Mouse (Mus musculus) forebrain, embryonic 12.5 days (tissue): ENCODE measurements around the gene Pmm1. TPM values are rescaled to one million over a fixed set of nuclear protein-coding genes. Genes with fewer than 3 reads are reported as not detected.

Source experiments
- ATAC-seq: fragments of 200-750 bp; cut with Nextera tagmentation; 2 replicates; pipeline ENCODE4 v1.8.0; 2017; ENCODE audit warnings: moderate TSS enrichment; ENCODE audit not compliant: low FRiP score
- H3K27ac ChIP-seq: fragments of 300-500 bp; sonication (generic); 2 replicates; pipeline ENCODE4 v1.5.1; 2016; ENCODE audit warnings: mild to moderate bottlenecking
- H3K27me3 ChIP-seq: fragments of 300-500 bp; sonication (generic); 2 replicates; pipeline ENCODE4 v1.6.1; 2016; ENCODE audit warnings: mild to moderate bottlenecking
- H3K36me3 ChIP-seq: fragments of 300-500 bp; sonication (generic); replicated peaks from 2 replicates; pipeline ENCODE4 v1.6.1; 2016; ENCODE audit warnings: mild to moderate bottlenecking
- H3K4me1 ChIP-seq: fragments of 300-500 bp; sonication (generic); 2 replicates; pipeline ENCODE4 v1.6.1; 2016
- H3K4me2 ChIP-seq: fragments of 300-500 bp; sonication (generic); 2 replicates; pipeline ENCODE4 v1.6.1; 2016; ENCODE audit warnings: mild to moderate bottlenecking, moderate library complexity
- H3K4me3 ChIP-seq: fragments of 300-500 bp; sonication (generic); replicated peaks from 2 replicates; pipeline ENCODE4 v1.5.1; 2016; ENCODE audit warnings: mild to moderate bottlenecking
- H3K9ac ChIP-seq: fragments of 300-500 bp; sonication (generic); 2 replicates; pipeline ENCODE4 v1.6.1; 2016; ENCODE audit warnings: mild to moderate bottlenecking
- H3K9me3 ChIP-seq: fragments of 300-500 bp; sonication (generic); 2 replicates; pipeline ENCODE4 v1.6.1; 2016
- WGBS: fragments of 180-500 bp; shearing (Covaris S2); methylation state at CpG from one replicate; pipeline ENCODE4 v1.1.7; 2016; 5-methylcytosine and 5-hydroxymethylcytosine counted together
- polyA plus RNA-seq: library from polyadenylated mRNA; unstranded; fragments of >200 nt; fragmentation: Nextera tagmentation; extraction: Ambion mirVana; gene quantifications from 2 replicates; pipeline ENCODE4 v1.2.1, GENCODE M21; 2016

The Pmm1 gene
- polyA plus RNA-seq, 1 experiment from 2014 or later, result 42.0 TPM

DNA sequence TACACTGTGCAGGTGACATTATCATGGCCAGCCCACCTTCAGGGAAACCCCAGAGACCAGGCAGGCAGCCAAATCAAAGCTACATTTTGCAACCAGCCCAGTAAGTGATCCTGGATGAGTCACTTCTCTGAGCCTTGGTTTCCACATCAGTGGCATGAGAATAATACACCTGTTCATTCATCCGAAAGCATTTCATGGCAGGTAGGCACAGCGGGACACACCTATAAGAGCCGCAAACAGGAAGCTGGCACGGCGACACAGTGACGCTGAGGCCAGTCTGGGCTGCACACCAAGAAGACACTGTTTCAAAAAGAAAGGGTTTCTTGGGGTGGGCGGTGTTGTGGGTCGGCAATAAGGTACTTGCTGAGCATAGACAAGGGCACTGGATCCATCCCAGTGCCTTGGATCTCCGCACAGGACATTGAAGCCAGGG, 6.6 kb downstream of the Pmm1 start:
- WGBS, result 96% methylated on average over 9 of the region's 9 CpGs
- no peak overlapping the region for H3K9ac ChIP-seq
- no peaks in the 10 kb centered on the region for H3K9me3 ChIP-seq
- no peaks in the 10 kb centered on the region for H3K4me1 ChIP-seq
- no peaks in the 10 kb centered on the region for H3K27me3 ChIP-seq
- no peak overlapping the region for H3K27ac ChIP-seq
- peaks cover 45% of the 10 kb centered on the region for H3K36me3 ChIP-seq
- H3K4me2 ChIP-seq, result no peak overlapping the region
- H3K4me3 ChIP-seq, result no peak overlapping the region
- ATAC-seq, result no peak

DNA sequence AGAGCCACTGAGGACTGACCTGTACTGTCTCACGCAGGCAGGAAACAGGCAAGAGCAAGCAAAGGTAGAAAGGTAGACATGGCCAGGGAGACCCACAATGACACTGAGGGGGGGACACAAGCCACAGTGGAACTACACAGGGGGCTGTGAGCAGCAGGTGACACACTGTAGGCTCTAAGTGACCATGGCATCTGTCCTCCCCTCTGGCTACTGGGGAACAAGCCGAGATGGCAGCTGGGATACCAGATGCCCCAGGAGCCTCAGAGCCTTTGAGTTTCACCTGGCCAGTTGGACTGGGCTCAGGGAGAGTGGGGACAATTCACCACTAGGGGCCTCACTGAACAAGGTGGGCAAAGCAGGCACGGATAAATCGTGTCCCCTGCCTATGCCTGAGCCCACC, 8.4 kb downstream of the Pmm1 start:
- WGBS, result 88% methylated on average over 4 of the region's 4 CpGs
- Histone ChIP-seq H3K4me2 (no peak overlapping the region), H3K36me3 (peaks cover 47% of the 10 kb centered on the region), H3K27me3 (no peaks in the 10 kb centered on the region), H3K9ac (no peak overlapping the region), H3K4me1 (no peaks in the 10 kb centered on the region), H3K4me3 (no peak overlapping the region), H3K27ac (no peak overlapping the region), H3K9me3 (no peaks in the 10 kb centered on the region)
- ATAC-seq, result no peak

GRCm38 (mm10) chr15:81951159-81951558, 9.6 kb downstream of the Pmm1 start:
- no peaks in the 10 kb centered on the region for H3K9me3 ChIP-seq
- no peak overlapping the region for H3K9ac ChIP-seq
- H3K27me3 ChIP-seq, result no peaks in the 10 kb centered on the region
- H3K4me2 ChIP-seq, result no peak overlapping the region
- H3K27ac ChIP-seq, result no peak overlapping the region
- no peak overlapping the region for H3K4me3 ChIP-seq
- WGBS, result 91% methylated on average over 9 of the region's 9 CpGs
- no peak for ATAC-seq
- H3K4me1 ChIP-seq, result no peaks in the 10 kb centered on the region
- peaks cover 55% of the 10 kb centered on the region for H3K36me3 ChIP-seq

DNA sequence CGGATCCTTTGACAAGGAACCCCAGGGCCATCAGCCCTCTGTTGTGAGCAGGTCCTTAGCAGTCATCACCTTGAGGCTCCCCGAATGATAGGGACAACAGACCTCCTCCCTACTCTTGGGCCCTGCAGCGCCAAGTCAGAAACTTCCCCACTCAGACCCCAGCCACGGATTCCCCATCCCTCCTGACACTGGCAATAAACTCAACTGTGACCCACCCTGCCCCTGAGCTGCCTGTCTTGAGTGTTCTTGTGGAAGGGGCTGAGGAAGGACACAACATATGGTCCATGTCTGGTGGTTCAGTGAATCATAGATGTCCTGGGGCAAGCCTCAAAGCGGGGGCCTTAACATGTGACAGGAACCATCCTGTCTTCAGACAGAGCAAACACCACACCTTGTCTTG, 10.0 kb downstream of the Pmm1 start:
- H3K4me1 ChIP-seq, result no peaks in the 10 kb centered on the region
- H3K27ac ChIP-seq, result no peak overlapping the region
- no peaks in the 10 kb centered on the region for H3K27me3 ChIP-seq
- no peak for ATAC-seq
- WGBS, result 82% methylated on average over 5 of the region's 5 CpGs
- peaks cover 55% of the 10 kb centered on the region for H3K36me3 ChIP-seq
- H3K9ac ChIP-seq, result no peak overlapping the region
- H3K4me2 ChIP-seq, result no peak overlapping the region
- no peaks in the 10 kb centered on the region for H3K9me3 ChIP-seq
- H3K4me3 ChIP-seq, result no peak overlapping the region

- Histone ChIP-seq H3K9me3 (no peaks in the 10 kb centered on the region), H3K27ac (no peak overlapping the region), H3K27me3 (no peaks in the 10 kb centered on the region), H3K9ac (no peak overlapping the region), H3K4me1 (no peaks in the 10 kb centered on the region), H3K4me3 (no peak overlapping the region), H3K36me3 (peaks cover 45% of the 10 kb centered on the region), H3K4me2 (no peak overlapping the region)
- ATAC-seq, result no peak
- 81% methylated on average over 11 of the region's 11 CpGs for WGBS
These were observed 11.1 kb downstream of the Pmm1 start for GRCm38 (mm10) chr15:81949476-81950131.

- Histone ChIP-seq H3K9me3 (no peaks in the 10 kb centered on the region), H3K27ac (no peak overlapping the region), H3K4me2 (no peak overlapping the region), H3K4me3 (no peak overlapping the region), H3K9ac (no peak overlapping the region), H3K4me1 (no peaks in the 10 kb centered on the region), H3K27me3 (no peaks in the 10 kb centered on the region), H3K36me3 (peaks cover 41% of the 10 kb centered on the region)
- WGBS, result 91% methylated on average over 10 of the region's 10 CpGs
- ATAC-seq, result no peak
These were observed 11.7 kb downstream of the Pmm1 start for GRCm38 (mm10) chr15:81949076-81949475.

DNA sequence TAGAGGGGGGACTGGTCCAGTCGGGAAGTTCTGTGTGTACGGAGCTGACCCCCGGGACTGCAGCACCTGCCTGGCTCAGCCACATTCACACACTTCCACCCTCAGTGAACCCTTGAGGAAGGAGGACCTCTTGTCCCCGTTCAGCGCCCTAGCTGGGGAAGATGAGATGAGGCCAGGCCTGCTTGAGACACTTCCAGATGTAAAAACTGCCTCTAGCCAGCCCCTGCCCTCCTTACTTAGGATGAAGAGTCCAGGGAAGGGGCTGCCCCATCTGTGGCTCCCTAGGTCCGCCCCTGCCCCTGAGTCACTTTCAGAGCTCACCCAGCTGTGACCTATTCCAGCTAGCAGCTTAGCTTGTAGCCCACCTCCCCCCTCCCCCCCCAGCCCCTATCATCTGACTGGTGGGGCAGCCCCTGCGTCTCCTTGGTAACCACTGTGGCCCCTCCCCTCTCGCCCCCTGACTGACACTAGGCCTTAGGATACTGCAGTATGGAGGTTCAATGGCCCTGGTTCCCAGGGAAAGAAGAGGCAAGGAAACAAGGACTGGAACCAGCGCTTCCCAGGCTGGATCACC, 17.5 kb downstream of the Pmm1 start:
- WGBS, result 13% methylated on average over 9 of the region's 9 CpGs
- Histone ChIP-seq H3K36me3 (peaks cover 9% of the 10 kb centered on the region), H3K4me1 (peaks cover 21% of the 10 kb centered on the region), H3K9me3 (no peaks in the 10 kb centered on the region), H3K27me3 (no peaks in the 10 kb centered on the region), H3K27ac (0 out of 2 replicates have a peak overlapping the region, but pooled peaks have one; percentile 14), H3K9ac (no peak overlapping the region; the same call in 1 of the 2 replicates), H3K4me3 (no peak overlapping the region), H3K4me2 (peak overlapping the region; percentile 10; the same call in 1 of the 2 replicates)
- peak; percentile 36; the same call in 1 of the 2 replicates for ATAC-seq

DNA sequence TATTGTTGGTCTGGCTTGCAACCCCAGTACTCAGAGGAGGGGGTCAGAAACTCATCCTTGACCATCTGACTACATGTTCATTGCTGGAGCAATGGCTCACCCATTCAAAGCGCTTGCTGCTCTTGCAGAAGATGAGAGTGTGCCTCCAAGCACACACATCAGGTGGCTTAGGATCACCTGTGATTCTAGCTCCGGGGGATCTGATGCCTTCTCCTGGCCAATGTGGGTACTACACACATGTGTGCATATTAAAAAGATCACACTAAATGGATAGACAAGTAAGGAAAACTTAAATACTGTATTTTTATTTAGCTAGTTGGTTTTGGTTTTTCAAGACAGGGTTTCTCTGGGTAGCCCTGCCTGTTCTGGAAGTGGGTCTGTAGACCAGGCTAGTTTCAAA, 19.7 kb downstream of the Pmm1 start:
- Histone ChIP-seq H3K4me1 (peaks cover 43% of the 10 kb centered on the region), H3K27me3 (peaks cover 3% of the 10 kb centered on the region; the same call in 1 of the 2 replicates)

GRCm38 (mm10) chr15:81940219-81940618, 20.5 kb downstream of the Pmm1 start:
- Histone ChIP-seq H3K27ac (no peak overlapping the region), H3K4me1 (peaks cover 45% of the 10 kb centered on the region), H3K9ac (no peak overlapping the region), H3K9me3 (no peaks in the 10 kb centered on the region), H3K4me2 (no peak overlapping the region), H3K27me3 (peaks cover 3% of the 10 kb centered on the region; the same call in 1 of the 2 replicates), H3K36me3 (no peaks in the 10 kb centered on the region), H3K4me3 (no peak overlapping the region)
- 92% methylated on average over 5 of the region's 5 CpGs for WGBS
- ATAC-seq, result no peak

More for the DNA sequence above, 19.7 kb downstream of the Pmm1 start:
- WGBS, result 93% methylated on average over 2 of the region's 2 CpGs
- no peak for ATAC-seq
- Histone ChIP-seq H3K4me2 (no peak overlapping the region), H3K27ac (no peak overlapping the region), H3K4me3 (no peak overlapping the region), H3K9ac (no peak overlapping the region), H3K9me3 (no peaks in the 10 kb centered on the region), H3K36me3 (no peaks in the 10 kb centered on the region)

GRCm38 (mm10) chr15:81939774-81940173, 21.0 kb downstream of the Pmm1 start:
- 92% methylated on average over 4 of the region's 4 CpGs for WGBS
- H3K36me3 ChIP-seq, result no peaks in the 10 kb centered on the region
- H3K9me3 ChIP-seq, result no peaks in the 10 kb centered on the region
- no peak overlapping the region for H3K4me3 ChIP-seq
- H3K27ac ChIP-seq, result no peak overlapping the region
- H3K4me1 ChIP-seq, result peaks cover 45% of the 10 kb centered on the region
- ATAC-seq, result no peak
- H3K9ac ChIP-seq, result no peak overlapping the region
- H3K4me2 ChIP-seq, result no peak overlapping the region
- peaks cover 3% of the 10 kb centered on the region; the same call in 1 of the 2 replicates for H3K27me3 ChIP-seq

- Histone ChIP-seq H3K36me3 (no peaks in the 10 kb centered on the region), H3K9ac (no peak overlapping the region), H3K4me1 (peaks cover 45% of the 10 kb centered on the region), H3K27ac (no peak overlapping the region), H3K4me3 (no peak overlapping the region), H3K4me2 (no peak overlapping the region), H3K9me3 (no peaks in the 10 kb centered on the region), H3K27me3 (peaks cover 4% of the 10 kb centered on the region)
- no peak for ATAC-seq
- WGBS, result 91% methylated on average over 10 of the region's 10 CpGs
These were observed 21.5 kb downstream of the Pmm1 start for GRCm38 (mm10) chr15:81939157-81939715.

DNA sequence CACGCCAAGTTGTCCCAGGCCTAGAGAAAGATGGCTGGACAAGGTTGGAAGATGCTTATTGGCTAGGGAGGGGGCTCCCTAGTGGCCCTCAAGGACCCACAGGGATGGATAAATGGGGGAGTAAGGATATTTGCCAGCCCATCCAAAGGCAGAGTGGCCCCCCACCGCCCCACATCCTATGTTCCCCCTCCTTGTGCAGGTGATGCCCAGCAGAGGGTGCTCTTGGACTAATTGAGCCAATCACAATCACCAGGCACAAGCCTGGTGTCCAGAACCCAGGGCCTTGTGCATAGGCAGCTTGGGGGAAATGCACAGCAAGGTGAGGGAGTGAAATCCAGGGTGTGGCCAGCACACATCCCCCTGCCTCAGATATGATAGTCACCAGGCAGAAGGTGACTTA, 22.5 kb downstream of the Pmm1 start:
- 0 out of 2 replicates have a peak overlapping the region, but pooled peaks have one; percentile 1 for H3K9ac ChIP-seq

More for the DNA sequence above, 22.5 kb downstream of the Pmm1 start:
- WGBS, result 36% methylated on average over 2 of the region's 2 CpGs
- peak overlapping the region; percentile 51 for H3K4me3 ChIP-seq
- peak; percentile 7; the same call in 1 of the 2 replicates for ATAC-seq
- H3K36me3 ChIP-seq, result no peaks in the 10 kb centered on the region
- H3K27ac ChIP-seq, result no peak overlapping the region
- peaks cover 41% of the 10 kb centered on the region for H3K4me1 ChIP-seq
- peaks cover 8% of the 10 kb centered on the region for H3K27me3 ChIP-seq
- no peaks in the 10 kb centered on the region for H3K9me3 ChIP-seq
- H3K4me2 ChIP-seq, result peak overlapping the region; percentile 72
